Mouse (Mus musculus): Measurements from ENCODE around the gene Mob3b.
A peak's percentile ranks its signal among the peaks of the same experiment; 100 is the strongest.
"Not testable (repeated sequence)": the region's sequence is repeated elsewhere in the genome, so short reads cannot be mapped to it uniquely, and the experiment has no call there.

Mob3b gene

DNA sequence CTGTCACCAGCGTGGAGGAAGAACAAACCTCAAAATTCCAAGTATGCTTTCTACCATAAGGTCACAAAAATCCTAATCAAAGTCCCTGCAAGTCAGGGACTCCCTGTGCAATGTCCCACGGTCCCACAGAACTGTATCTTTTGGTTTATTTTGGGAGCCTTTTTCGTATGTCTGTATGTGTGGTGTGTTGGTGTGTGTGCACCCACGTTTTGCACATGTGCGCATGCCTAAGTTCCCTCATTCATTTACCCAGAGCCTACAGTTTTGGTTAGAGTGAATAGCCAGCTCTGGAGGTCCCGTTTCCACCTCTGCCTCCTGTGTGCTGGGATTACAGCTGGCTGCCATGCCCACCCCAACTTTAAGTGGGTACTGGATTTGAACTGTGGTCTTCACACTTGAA is 189.7 kb downstream of the Mob3b start:
- DNase-seq (ENCODE audit: low spot score in 2 of 2), result no peak

DNA sequence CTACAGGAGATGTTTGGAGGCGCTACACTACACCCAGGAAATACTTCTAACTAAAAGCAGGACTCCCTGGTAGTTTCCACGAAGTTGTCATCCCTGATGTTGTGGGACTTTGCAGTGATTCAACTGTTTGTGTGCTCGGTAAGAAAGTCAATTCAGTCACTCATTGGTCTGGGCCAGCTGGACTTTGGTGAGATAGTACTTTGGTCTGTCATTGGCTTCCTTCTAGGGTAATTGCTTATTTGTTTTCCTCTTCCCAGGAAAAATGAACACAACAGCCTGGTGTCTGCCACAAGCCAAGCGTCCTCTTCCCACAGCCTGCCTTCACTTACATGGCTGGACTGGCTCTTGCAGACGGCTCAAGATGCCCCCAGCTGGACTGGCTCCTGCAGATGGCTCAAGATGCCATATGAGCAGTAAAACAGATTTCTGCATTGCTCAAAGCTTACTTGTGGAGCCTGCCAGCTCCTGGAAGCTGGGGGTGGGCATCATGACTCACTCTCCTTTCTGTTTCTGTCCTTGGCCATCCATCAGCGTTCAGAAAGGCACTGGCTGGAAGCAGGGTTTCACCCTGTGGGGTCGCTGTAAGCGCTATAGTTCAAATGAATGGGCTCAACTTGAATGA is 190.8 kb downstream of the Mob3b start:
- no peak for DNase-seq (ENCODE audit: low spot score in 2 of 2)

DNA sequence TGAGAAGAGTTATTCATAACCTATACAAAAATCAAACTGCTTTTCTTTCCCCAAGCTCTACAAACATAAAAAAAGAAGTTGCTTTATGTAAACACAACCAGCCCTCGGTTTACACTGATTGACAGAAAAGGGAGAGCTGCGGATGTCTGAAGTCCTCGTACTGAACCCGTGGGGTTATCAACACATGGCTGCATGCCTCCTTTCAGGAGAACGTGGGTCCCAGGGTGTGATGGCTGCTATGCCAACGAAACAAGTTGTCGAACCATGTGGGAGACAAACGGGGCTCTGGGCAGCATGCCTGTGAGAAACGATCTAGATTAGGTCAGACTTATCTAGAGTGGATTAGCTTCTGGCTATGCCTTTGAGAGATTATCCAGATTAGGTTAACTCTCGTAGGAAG is 192.4 kb downstream of the Mob3b start:
- DNase-seq (ENCODE audit: low spot score in 2 of 2), result no peak

DNA sequence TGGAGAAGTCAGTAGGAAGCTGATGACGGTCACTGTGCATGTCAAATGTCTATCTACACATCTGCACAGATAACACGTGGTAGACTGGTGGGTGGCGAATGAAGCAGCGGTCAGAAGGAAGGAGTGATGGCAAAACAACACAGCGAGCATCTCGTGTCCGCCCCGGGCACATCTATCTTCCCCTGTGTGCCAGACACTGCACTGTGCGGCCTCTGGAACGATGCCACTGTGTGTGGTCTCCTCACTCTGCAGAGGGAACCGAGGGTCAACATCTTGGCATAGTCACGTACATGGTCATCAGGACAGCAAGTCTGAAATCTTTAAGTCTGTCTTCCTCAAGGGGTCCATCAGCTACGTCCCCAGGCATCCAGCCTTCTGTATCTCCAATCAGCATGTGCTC is 193.3 kb downstream of the Mob3b start:
- DNase-seq (ENCODE audit: low spot score in 2 of 2), result no peak

DNA sequence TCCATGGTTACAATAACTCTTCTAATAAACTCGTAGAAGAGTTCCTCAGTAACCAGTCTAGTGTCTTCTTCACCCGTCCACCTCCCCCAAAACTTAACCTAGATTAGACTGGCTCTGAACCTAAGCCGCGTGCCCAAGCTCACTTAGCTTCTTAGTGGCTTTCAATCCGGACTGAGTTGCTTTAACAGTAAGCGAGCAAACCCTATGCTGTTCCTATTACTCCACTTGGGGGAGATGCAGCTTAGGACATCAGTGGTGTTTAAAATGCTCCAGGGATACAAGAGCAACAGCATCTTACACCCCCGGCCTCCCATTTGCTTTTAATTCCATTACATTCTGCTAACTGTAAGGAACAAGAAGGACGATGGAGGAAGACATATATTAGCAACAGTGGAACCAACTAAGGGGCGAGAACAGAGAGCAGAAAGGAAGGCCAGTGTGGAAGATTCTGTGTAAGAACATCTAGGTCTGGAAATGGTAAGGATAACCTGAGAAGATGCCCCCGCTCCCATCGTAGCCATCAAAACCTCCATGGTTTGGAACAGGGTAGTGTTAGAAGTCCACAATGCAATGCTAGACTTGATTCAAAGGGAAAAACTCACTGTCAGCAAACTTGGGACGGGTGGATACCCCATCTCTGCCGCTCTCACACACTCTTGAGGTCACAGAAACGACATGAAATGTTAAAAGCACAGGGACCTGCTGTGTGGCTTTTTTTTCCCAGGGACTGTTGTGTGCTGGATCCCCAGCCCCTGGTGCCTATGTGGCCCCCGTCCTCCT is 196.3 kb downstream of the Mob3b start:
- DNase-seq (ENCODE audit: low spot score in 2 of 2), result no peak

DNA sequence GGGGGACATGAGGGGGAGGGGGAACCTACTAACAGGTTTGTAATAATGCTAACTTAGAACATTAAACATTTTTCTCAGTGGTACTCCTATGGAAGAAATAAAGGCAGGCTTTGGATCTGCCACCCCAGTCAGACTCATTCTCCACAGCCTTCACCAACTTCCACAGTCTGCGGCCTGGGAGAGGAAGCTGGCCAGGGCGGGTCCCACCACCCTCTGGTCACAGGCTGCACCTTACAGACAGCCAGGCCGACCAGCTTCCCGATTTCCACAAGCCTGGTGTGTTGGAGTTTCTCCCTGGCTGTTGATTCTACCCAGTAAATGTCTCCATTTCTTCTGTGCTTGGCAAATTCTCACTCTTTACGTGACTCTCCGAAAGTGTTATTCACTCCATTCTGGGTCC is 197.8 kb downstream of the Mob3b start:
- DNase-seq (ENCODE audit: low spot score in 2 of 2), result no peak

DNA sequence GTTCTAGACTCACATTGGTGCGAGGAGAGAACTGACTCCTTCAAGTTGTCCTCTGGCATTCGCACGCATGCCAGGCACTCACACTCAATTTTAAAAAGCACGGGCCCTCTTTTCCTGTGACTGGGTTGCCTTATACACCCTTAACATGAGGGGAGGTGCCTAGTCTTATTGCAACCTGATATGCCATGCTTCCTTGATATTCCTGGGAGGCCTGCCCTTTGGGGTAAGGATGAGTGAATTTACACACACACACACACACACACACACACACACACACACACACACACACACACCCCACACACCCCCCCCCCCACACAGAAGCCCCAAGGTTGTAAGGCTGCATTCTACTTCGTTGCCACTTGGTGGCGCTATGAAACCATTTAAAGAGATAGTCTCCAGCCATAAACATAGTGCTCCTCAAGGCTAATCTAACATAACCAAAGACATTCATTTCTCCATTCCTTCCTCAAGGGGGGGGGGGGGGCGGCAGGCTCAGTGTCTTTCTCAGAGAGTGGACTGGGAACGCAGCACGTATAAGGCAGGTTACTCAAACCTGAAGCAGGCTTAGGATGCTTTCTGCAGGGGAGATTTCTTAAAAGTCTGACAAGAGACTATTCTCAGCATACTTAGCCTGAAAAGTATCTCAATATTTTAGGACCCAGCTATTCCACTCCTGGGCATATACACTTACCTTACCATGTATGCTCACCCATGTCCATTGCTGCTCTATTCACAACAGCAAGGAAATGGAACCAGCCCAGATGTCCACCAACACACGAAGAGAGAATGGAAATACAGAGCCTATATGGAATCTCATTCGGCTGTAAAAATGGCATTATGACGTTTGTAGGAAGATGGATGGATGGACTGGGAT is 198.9 kb downstream of the Mob3b start:
- DNase-seq (ENCODE audit: low spot score in 2 of 2), result peak; percentile 13 to 46

DNA sequence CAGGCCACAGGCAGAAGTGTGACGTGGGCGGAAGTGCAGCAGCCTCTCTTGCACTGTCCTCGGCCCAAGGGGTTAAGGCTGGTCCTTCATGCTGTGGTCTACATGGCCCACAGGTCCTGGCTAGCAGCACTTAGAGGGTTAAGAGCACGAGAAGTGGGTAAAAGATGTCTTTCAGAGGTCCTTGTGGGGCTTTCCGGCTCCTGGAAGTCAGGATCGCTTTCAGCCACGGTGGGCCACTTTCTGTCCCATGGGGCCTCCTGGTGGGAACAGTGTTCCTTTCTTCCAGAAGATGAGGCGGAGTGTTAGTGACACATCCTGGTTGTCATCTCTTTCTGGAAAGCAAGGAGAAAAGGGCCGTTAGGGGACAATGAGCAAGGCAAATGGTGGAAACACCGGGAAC is 203.6 kb downstream of the Mob3b start:
- DNase-seq (ENCODE audit: low spot score in 2 of 2), result no peak

DNA sequence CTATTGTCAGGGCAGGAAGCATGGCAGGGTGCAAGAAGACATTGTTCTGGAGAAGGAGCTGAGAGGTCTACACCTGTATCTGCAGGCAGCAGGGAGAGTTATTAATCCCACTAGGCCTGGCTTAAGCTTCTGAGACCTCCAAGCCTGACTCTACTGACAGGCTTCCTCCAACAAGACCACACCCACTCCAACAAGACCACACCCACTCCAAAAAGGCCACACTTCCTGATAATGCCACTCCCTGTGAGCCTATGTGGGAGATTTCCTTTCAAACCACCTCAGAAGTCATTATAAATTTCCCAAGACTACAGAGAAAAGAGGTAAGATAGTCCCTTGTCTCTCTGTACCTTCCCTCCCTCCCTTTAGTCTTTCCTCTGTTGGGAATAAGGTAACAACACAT is 210.1 kb downstream of the Mob3b start:
- DNase-seq (ENCODE audit: low spot score in 2 of 2), result no peak

DNA sequence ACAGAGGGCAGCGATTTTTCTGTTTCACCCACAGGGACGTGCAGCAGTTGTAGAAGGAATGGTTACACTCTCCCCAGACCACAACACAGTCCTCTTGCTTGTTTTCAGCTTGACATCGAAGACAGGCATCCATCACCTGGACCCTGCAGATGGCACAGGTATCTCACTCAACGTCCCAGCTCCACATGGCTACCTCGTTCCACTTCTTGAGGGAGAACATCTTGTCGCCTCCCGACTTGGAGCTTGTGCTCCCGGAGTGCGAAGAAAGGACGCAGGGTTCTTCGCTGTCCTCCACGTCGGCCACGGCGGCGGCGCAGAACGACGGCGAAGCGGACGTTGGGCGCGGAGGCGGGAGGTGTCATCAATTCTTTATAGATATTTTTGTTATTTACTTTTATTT is 216.2 kb downstream of the Mob3b start:
- DNase-seq (ENCODE audit: low spot score in 2 of 2), result no peak

DNA sequence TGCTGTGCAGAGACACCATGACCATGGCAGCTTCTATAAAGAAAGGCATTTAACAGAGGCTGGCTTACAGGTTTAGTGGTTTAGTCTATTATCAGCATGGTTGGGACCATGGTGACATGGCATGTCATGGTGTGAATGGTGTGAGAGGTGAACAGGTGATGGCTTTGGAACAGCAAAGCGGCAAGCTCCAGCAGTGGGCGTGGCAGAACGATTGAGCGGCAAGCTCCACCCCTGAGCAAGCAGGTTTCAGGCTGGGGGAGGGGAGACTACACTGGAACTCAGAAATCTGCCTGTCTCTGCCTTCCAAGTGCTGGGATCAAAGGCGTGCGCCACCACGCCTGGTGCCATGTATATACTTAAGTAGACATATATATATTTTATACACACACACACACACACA is 228.9 kb downstream of the Mob3b start:
- not testable (repeated sequence) for DNase-seq (ENCODE audit: low spot score in 2 of 2)

DNA sequence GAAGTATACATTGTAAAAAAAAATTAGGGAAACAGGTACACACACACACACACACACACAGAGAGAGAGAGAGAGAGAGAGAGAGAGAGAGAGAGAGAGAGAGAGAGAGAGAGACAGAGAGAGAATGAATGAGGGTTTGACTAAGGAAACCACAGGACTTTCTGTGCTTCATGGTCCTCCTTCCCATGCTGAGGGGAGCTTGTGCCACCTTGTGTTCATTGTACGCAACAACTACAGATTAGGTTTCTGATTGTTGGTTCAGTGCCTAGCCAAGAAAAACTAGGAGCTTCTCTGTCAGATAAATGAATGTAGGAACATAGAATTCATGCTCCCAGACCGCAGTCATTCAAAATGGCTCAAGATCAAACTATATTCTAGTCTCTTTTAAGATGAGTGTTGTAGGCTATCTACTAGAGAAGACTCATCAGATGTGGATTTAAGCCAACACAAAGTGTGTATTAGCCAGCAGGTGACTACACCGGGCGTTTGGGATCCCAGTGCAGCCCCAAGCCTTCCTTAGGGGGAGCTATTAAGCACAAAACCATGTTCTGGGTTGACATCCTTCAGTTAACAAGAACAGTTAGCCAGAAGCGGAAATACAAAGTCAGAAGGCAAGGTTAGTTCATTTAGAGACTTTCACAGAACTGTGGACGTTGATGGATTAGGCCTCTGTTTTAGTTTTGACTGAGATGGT is 235.0 kb downstream of the Mob3b start:
- peak in 1 of 2 experiments; percentile 37 for DNase-seq (ENCODE audit: low spot score in 2 of 2)

DNA sequence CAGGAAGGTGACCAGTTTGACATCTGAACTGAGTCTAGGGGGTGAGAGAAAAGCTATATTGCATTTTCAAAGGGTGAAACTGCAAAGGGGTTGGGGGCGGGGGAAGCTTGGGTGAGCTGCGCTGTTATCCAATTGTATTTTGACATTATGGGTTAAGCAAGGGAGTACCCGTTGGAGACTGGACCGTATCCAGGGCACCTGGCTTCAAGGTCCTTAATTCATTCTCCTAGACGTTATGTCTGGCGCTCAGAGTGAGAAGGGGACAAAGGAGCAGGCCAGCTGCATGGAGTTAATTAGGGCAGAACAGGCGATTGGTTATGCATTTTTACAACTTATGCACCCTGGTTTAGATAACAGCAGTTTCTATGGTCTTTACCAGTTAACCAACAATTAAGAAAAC is 239.9 kb downstream of the Mob3b start:
- no peak for DNase-seq (ENCODE audit: low spot score in 2 of 2)

DNA sequence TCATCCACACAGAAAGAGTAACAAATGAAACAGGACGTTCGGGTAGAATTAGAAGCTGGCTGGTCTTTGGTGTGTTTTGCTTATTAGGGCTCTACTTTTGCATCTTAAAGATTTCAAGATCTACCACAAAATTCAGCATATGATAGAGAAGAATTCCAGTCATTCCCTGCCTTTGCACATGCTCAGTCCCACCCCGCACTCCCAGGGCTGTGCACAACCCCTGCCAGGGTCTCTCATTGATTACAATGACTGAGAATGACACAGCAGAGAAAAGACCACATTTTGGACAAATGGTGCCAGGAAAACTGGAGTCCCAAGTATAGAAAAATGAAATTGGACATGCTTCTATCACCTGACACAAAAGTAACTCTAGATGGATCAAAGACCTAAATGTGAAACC is 245.1 kb downstream of the Mob3b start:
- DNase-seq (ENCODE audit: low spot score in 2 of 2), result no peak

DNA sequence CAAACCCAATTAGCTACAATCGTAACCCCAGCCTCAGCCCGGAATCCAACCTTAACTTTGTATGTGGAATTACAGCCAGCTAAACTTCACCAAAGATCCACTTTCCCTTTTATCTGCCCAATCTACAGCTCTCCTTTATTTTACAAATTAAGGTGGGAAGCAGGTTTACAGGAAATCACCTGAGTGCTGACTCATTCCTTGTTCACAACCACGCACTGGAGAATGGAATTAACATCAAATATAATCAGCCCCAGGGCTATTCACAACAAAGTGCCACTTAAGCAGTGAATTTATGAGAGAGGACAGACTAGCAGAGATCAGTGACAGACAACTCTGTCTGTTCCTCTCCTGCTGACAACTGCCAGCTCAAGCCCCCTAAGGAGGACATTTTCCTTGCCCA is 245.9 kb downstream of the Mob3b start:
- no peak for DNase-seq (ENCODE audit: low spot score in 2 of 2)

DNA sequence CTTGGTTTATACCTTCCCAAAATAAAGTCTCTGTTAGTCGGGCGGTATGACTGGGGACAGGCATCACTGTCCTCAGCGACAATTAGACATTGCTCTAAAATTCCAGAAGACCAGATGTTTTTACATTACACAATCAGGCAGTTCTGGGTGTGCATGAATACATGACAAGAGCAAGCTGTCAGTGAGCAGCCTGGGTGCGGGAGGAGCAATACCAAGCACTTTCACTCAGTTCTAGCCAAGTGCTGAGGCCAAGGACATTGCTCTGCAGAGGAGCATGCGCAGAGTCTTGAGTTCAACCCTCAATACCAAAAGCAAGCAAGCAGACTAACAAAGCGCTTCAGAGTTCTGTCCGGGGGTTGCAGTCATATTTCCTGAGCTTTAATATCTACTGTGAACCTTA is 249.2 kb downstream of the Mob3b start:
- no peak for DNase-seq (ENCODE audit: low spot score in 2 of 2)

DNA sequence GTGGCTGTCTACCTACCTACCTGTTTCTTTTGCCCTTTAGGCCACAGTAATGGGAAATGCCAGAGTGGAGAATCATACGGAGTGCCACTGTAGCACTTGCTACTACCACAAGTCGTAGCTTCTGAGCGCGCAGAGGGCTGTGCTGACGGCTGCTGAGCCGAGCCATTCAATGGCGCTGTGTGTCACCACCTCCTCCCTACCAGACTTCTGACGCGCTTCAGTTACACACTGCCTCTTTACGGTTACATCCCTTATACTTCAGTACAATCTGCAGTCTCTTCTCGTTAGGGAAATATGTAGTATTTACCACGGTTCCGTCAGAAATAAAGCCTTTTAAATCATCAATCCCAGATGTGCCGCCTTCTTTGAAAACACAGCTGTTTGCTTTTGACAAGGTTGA is 250.3 kb downstream of the Mob3b start:
- DNase-seq (ENCODE audit: low spot score in 2 of 2), result no peak

DNA sequence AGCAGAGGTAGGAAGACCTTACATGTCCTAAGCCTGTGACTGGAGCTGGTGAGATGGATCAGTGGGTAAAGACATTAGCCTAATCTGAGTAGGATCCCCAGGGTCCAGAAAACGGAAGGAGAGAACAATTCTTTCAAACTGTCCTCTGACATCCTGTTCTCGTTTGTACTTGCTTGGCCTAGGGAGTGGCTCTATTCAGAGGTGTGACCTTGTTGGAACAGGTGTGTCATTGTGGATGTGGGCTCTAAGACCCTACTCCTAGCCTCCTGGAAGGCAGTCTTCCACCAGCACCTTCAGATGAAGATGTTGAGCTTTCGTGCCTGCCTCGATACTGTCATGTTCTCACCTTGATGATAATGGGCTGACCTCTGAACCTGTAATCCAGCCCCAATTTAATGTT is 251.1 kb downstream of the Mob3b start:
- DNase-seq (ENCODE audit: low spot score in 2 of 2), result no peak

DNA sequence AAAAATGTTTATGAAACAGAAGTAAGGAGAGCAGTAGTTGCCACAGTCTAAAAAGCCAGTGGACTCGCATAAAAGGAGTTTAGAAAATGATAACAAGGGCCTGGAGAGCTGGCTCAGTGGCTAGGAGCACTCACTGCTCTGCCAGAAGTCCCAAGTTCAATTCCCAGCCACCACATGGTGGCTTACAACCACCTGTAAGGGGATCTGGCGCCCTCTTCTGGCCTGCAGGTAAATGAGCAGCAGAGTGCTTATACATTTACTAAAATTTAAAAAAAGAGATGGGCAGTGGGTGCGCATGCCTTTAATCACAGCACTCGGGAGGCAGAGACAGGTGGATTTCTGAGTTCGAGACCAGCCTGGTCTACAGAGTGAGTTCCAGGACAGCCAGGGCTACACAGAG is 251.9 kb downstream of the Mob3b start:
- peak in 1 of 2 experiments; percentile 65 for DNase-seq (ENCODE audit: low spot score in 2 of 2)

DNA sequence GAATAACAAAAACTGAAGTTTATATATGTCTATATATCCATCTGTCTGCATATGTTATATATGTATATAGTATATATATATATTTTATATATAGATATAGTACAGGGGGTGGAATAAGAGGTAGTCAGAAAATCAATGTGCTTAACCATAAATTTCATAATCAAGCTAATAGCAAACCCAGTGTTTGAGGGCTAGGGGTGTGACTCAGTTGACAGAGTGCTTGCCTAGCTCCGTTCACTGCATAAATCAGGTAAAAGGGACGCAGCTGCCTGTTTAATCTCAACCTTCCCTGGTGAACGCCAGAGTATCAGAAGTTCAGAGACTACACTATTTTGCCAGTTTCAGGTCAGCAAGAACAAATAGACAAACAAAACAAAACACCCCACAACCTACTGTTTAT is 255.7 kb downstream of the Mob3b start:
- DNase-seq (ENCODE audit: low spot score in 2 of 2), result not testable (repeated sequence)

DNA sequence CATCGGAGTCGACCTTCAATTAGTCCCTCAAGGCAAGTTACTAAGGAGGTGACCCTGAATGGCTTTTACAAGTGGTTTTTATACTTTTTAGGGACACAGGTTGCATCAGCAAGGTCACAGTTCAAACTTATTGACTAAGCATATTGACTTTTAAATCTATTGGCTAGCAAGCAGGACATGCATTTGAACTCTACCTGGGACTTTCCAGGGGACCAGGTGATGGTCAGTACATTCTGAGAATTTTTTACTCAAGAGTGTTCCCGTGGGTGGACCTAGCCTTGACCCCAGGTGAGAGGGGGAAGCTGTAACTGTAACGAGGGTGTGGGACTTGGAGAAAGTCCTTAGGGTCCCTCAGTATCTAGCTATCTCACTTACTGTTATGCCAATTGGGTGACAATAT is 256.1 kb downstream of the Mob3b start:
- no peak for DNase-seq (ENCODE audit: low spot score in 2 of 2)

DNA sequence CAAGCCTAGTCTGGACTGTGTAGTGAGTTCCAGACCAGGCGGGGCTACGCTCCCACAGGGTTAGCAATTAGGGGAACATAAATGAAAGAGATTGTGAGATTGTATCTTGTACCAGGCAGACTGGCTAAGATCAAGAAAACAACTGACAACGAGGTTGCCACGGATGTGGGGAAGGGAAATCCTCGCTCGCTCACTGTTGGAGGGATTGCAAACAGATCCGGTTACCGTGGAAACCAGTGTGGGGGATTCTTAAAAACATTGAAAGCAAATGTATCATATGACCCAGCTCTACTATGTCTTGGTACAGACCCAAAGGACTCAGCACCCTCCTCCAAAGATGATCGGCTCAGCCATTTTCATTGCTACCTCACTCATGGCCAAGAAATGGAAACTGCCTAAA is 257.1 kb downstream of the Mob3b start:
- no peak for DNase-seq (ENCODE audit: low spot score in 2 of 2)

Data from spleen, postnatal 10 days (tissue).